Mouse (Mus musculus) MEL (cell line): ENCODE measurements around the gene Dusp10. TPM values are rescaled to one million over a fixed set of nuclear protein-coding genes. Genes with fewer than 3 reads are reported as not detected.

Experiments
- DNase-seq: peaks from one replicate; pipeline ENCODE4 v3.0.0; 2011; ENCODE audit warnings: low read depth, low spot score
- H3K27ac ChIP-seq: 2 replicates; pipeline ENCODE4 v1.5.1; 2012; ENCODE audit warnings: low read depth, mild to moderate bottlenecking, control low read depth, low read length, moderate library complexity; ENCODE audit not compliant: control insufficient read depth
- H3K27me3 ChIP-seq, 2 experiments: fragments of 150-350 bp in 1 of 2; sonication (generic) in 1 of 2; 2 replicates each; pipeline ENCODE4 v1.6.1; 2012; ENCODE audit warnings: low read length in 2 of 2, mild to moderate bottlenecking in 2 of 2, improper control_type of control experiment in 1 of 2, moderate library complexity in 1 of 2; ENCODE audit not compliant: insufficient read depth in 2 of 2, control insufficient read depth in 1 of 2
- H3K36me3 ChIP-seq, 2 experiments: 2 replicates each; pipeline ENCODE4 v1.6.1; 2012 to 2014; ENCODE audit warnings: low read length in 2 of 2, improper control_type of control experiment in 1 of 2, inconsistent platforms in 1 of 2, mild to moderate bottlenecking in 1 of 2; ENCODE audit not compliant: insufficient read depth in 2 of 2, control insufficient read depth in 1 of 2
- H3K4me1 ChIP-seq, 2 experiments: fragments of 150-350 bp in 1 of 2; sonication (generic) in 1 of 2; 2 replicates each; pipeline ENCODE4 v1.6.1; 2012; ENCODE audit warnings: low read length in 2 of 2, improper control_type of control experiment in 1 of 2, mild to moderate bottlenecking in 1 of 2; ENCODE audit not compliant: insufficient read depth in 2 of 2, control insufficient read depth in 1 of 2
- H3K4me3 ChIP-seq, 2 experiments: fragments of 150-350 bp in 1 of 2; sonication (generic) in 1 of 2; 2 replicates each; pipeline ENCODE4 v1.5.1; 2012; ENCODE audit warnings: low read depth in 2 of 2, low read length in 2 of 2, mild to moderate bottlenecking in 2 of 2, moderate library complexity in 2 of 2, control low read depth in 1 of 2, improper control_type of control experiment in 1 of 2; ENCODE audit not compliant: control insufficient read depth in 1 of 2, insufficient read depth in 1 of 2
- H3K79me2 ChIP-seq: 2 replicates; pipeline ENCODE4 v1.6.1; 2012; ENCODE audit warnings: mild to moderate bottlenecking, low read length, moderate library complexity; ENCODE audit not compliant: control insufficient read depth, poor library complexity, insufficient read depth
- H3K9ac ChIP-seq: 2 replicates; pipeline ENCODE4 v1.6.1; 2012; ENCODE audit warnings: low read depth, mild to moderate bottlenecking, control low read depth, low read length, moderate library complexity; ENCODE audit not compliant: control insufficient read depth, poor library complexity, severe bottlenecking
- H3K9me3 ChIP-seq: fragments of 150-350 bp; sonication (generic); replicated peaks from 2 replicates; pipeline ENCODE4 v1.6.1; 2012; ENCODE audit warnings: mild to moderate bottlenecking, low read length, improper control_type of control experiment, moderate library complexity; ENCODE audit not compliant: insufficient read depth
- CHD1 ChIP-seq: IDR thresholded peaks from 2 replicates; pipeline ENCODE4 v1.6.1; 2012; ENCODE audit warnings: low read depth, mild to moderate bottlenecking, inconsistent platforms, low read length, improper control_type of control experiment
- CHD2 ChIP-seq: IDR thresholded peaks from 2 replicates; pipeline ENCODE4 v1.6.1; 2011; ENCODE audit warnings: low read length, improper control_type of control experiment
- CTCF ChIP-seq, 3 experiments: IDR thresholded peaks in 2 of 3; conservative IDR thresholded peaks in 1 of 3; 2 replicates each; pipeline ENCODE4 v1.5.1; 2011 to 2012; ENCODE audit warnings: low read length in 3 of 3, low read depth in 2 of 3, mild to moderate bottlenecking in 2 of 3, improper control_type of control experiment in 1 of 3, inconsistent platforms in 1 of 3, mixed read lengths in 1 of 3, moderate library complexity in 1 of 3; ENCODE audit not compliant: control insufficient read depth in 1 of 3, insufficient read depth in 1 of 3, poor library complexity in 1 of 3, severe bottlenecking in 1 of 3
- E2F4 ChIP-seq: IDR thresholded peaks from 2 replicates; pipeline ENCODE4 v1.6.1; 2011; ENCODE audit warnings: low read depth, low read length, improper control_type of control experiment, borderline replicate concordance
- EP300 ChIP-seq, 2 experiments: IDR thresholded peaks; 2 replicates each; pipeline ENCODE4 v1.6.1; 2011; ENCODE audit warnings: improper control_type of control experiment in 2 of 2, low read length in 2 of 2, low read depth in 1 of 2, mild to moderate bottlenecking in 1 of 2
- GATA1 ChIP-seq: IDR thresholded peaks from 2 replicates; pipeline ENCODE4 v1.6.1; 2011; ENCODE audit warnings: low read depth, low read length, improper control_type of control experiment
- HCFC1 ChIP-seq: IDR thresholded peaks from 2 replicates; pipeline ENCODE4 v1.6.1; 2012; ENCODE audit warnings: low read depth, mild to moderate bottlenecking, inconsistent platforms, low read length, improper control_type of control experiment, moderate library complexity
- JUND ChIP-seq: IDR thresholded peaks from 2 replicates; pipeline ENCODE4 v1.6.1; 2011; ENCODE audit warnings: low read depth, mild to moderate bottlenecking, improper control_type of control experiment, low read length
- KAT2A ChIP-seq: conservative IDR thresholded peaks from 2 replicates; pipeline ENCODE4 v1.6.1; 2012; ENCODE audit warnings: low read depth, low read length, improper control_type of control experiment, inconsistent platforms
- MAFK ChIP-seq: IDR thresholded peaks from 2 replicates; pipeline ENCODE4 v1.6.1; 2011; ENCODE audit warnings: low read depth, mild to moderate bottlenecking, low read length, improper control_type of control experiment, borderline replicate concordance
- MYB ChIP-seq: IDR thresholded peaks from 2 replicates; pipeline ENCODE4 v1.6.1; 2011; ENCODE audit warnings: mild to moderate bottlenecking, low read depth, low read length, improper control_type of control experiment
- MYC ChIP-seq: IDR thresholded peaks from 2 replicates; pipeline ENCODE4 v1.6.1; 2011; ENCODE audit warnings: low read depth, mild to moderate bottlenecking, low read length, improper control_type of control experiment, moderate library complexity
- NELFE ChIP-seq: IDR thresholded peaks from 2 replicates; pipeline ENCODE4 v1.6.1; 2011; ENCODE audit warnings: low read depth, low read length, improper control_type of control experiment
- NRF1 ChIP-seq: IDR thresholded peaks from 2 replicates; pipeline ENCODE4 v1.6.1; 2014; ENCODE audit warnings: low read depth, mild to moderate bottlenecking, inconsistent platforms, low read length, improper control_type of control experiment, moderate library complexity; ENCODE audit not compliant: poor library complexity, insufficient read depth, severe bottlenecking
- POLR2A ChIP-seq, 2 experiments: IDR thresholded peaks; 2 replicates each; pipeline ENCODE4 v1.6.1; 2011 to 2012; ENCODE audit warnings: low read length in 2 of 2, mild to moderate bottlenecking in 2 of 2, control low read depth in 1 of 2, improper control_type of control experiment in 1 of 2, low read depth in 1 of 2, moderate library complexity in 1 of 2; ENCODE audit not compliant: control insufficient read depth in 1 of 2, insufficient read depth in 1 of 2, poor library complexity in 1 of 2
- RAD21 ChIP-seq: IDR thresholded peaks from 2 replicates; pipeline ENCODE4 v1.6.1; 2011; ENCODE audit warnings: mild to moderate bottlenecking, low read depth, low read length, improper control_type of control experiment
- RCOR1 ChIP-seq: IDR thresholded peaks from 2 replicates; pipeline ENCODE4 v1.6.1; 2012; ENCODE audit warnings: low read depth, mild to moderate bottlenecking, inconsistent platforms, low read length, improper control_type of control experiment
- SIN3A ChIP-seq: IDR thresholded peaks from 2 replicates; pipeline ENCODE4 v1.6.1; 2012; ENCODE audit warnings: low read length, improper control_type of control experiment, inconsistent platforms
- SMC3 ChIP-seq: IDR thresholded peaks from 2 replicates; pipeline ENCODE4 v1.6.1; 2011; ENCODE audit warnings: low read depth, low read length, improper control_type of control experiment
- TAL1 ChIP-seq: IDR thresholded peaks from 2 replicates; pipeline ENCODE4 v1.6.1; 2012; ENCODE audit warnings: mild to moderate bottlenecking, inconsistent platforms, low read length, moderate library complexity, mixed read lengths
- TBP ChIP-seq: IDR thresholded peaks from 2 replicates; pipeline ENCODE4 v1.8.0; 2011; ENCODE audit warnings: low read depth, low read length, improper control_type of control experiment
- TCF12 ChIP-seq: IDR thresholded peaks from 2 replicates; pipeline ENCODE4 v1.6.1; 2014; ENCODE audit warnings: low read depth, mild to moderate bottlenecking, inconsistent platforms, low read length, improper control_type of control experiment, moderate library complexity
- ZC3H11A ChIP-seq: IDR thresholded peaks from 2 replicates; pipeline ENCODE4 v1.6.1; 2012; ENCODE audit warnings: low read depth, mild to moderate bottlenecking, inconsistent platforms, low read length, improper control_type of control experiment
- ZKSCAN1 ChIP-seq: IDR thresholded peaks from 2 replicates; pipeline ENCODE4 v1.6.1; 2012; ENCODE audit warnings: low read depth, mild to moderate bottlenecking, inconsistent platforms, low read length, improper control_type of control experiment, moderate library complexity
- polyA plus RNA-seq, 2 experiments: library from polyadenylated mRNA; stranded (reverse) in 1 of 2; unstranded in 1 of 2; fragments of >175 nt in 1 of 2; fragments of >200 nt in 1 of 2; gene quantifications; 2 replicates each; pipeline versions ENCODE4 v1.2.1 to v1.2.4; 2012; ENCODE audit warnings: low replicate concordance in 2 of 2, low read depth in 1 of 2; ENCODE audit not compliant: insufficient read length in 2 of 2, insufficient read depth in 1 of 2, missing spikeins in 1 of 2
- total RNA-seq: library from RNA; depleted of rRNA; stranded (reverse); fragments of 300-350 nt; gene quantifications from 2 replicates; pipeline ENCODE4 v1.2.3, GENCODE M21; 2012

Gene Dusp10
- total and polyA plus RNA-seq, 3 experiments, result 1.4 to 2.3 TPM; not detected in 1

GRCm38 (mm10) chr1:184084961-184085360 lies 71.9 kb downstream of the Dusp10 start:
- H3K4me1 ChIP-seq, result no peaks in the 10 kb centered on the region
- no peaks in the 10 kb centered on the region for H3K79me2 ChIP-seq
- H3K27me3 ChIP-seq, result no peaks in the 10 kb centered on the region; a peak in 2 of 4 replicates
- no peak for TF ChIP-seq HCFC1
- TF ChIP-seq ZC3H11A, result no peak
- TF ChIP-seq CTCF (IDR thresholded peaks at IDR 0.05 in 2 of 3, conservative IDR thresholded peaks at IDR 0.05 in 1 of 3; ENCODE audit: control insufficient read depth in 1 of 3, insufficient read depth in 1 of 3, low read depth in 2 of 3, low read length in 3 of 3, poor library complexity in 1 of 3, severe bottlenecking in 1 of 3), result no peak
- no peak for TF ChIP-seq TAL1
- no peak for TF ChIP-seq NRF1
- TF ChIP-seq EP300 (IDR thresholded peaks at IDR 0.05; ENCODE audit: low read depth in 1 of 2, low read length in 2 of 2), result no peak
- no peak for TF ChIP-seq MYB
- TF ChIP-seq E2F4, result no peak
- no peak for TF ChIP-seq CHD2
- no peak for TF ChIP-seq KAT2A
- TF ChIP-seq JUND, result no peak
- no peaks in the 10 kb centered on the region for H3K9me3 ChIP-seq
- H3K36me3 ChIP-seq, result peaks cover 0 to under 1% of the 10 kb centered on the region in 2 experiments; a peak in 1 of 4 replicates
- DNase-seq, result no peak
- H3K4me3 ChIP-seq, result no peak overlapping the region
- no peak overlapping the region for H3K27ac ChIP-seq
- H3K9ac ChIP-seq, result no peak overlapping the region

- H3K4me1 ChIP-seq, result no peaks in the 10 kb centered on the region
- TF ChIP-seq TCF12 (no peak), SIN3A (no peak), CHD1 (no peak), NELFE (no peak), MAFK (no peak), GATA1 (no peak), SMC3 (no peak), KAT2A (no peak), TAL1 (no peak), MYC (no peak), HCFC1 (no peak), POLR2A (IDR thresholded peaks at IDR 0.05; ENCODE audit: control insufficient read depth in 1 of 2, insufficient read depth in 1 of 2, low read depth in 1 of 2, low read length in 2 of 2, poor library complexity in 1 of 2) (no peak), ZKSCAN1 (no peak), RAD21 (no peak), RCOR1 (no peak), MYB (no peak), TBP (no peak)
- TF ChIP-seq, all 39 proteins: peak for 0
- Histone ChIP-seq H3K79me2 (no peaks in the 10 kb centered on the region), H3K9ac (no peak overlapping the region), H3K9me3 (no peaks in the 10 kb centered on the region), H3K27ac (no peak overlapping the region), H3K27me3 (no peaks in the 10 kb centered on the region), H3K36me3 (no peaks in the 10 kb centered on the region), H3K4me3 (no peak overlapping the region)
- DNase-seq, result no peak
These were observed 77.4 kb downstream of the Dusp10 start for GRCm38 (mm10) chr1:184090515-184090914.
